Mouse (Mus musculus) forebrain, embryonic 10.5 days (tissue): ENCODE data around the gene Cxcr4. TPM values are rescaled to one million over a fixed set of nuclear protein-coding genes. Genes with fewer than 3 reads are reported as not detected.

Source experiments
- DNase-seq: peaks from one replicate; pipeline ENCODE4 v3.0.0-alpha.2; 2017; ENCODE audit warnings: low spot score; ENCODE audit errors: extremely low spot score
- H3K27ac ChIP-seq: fragments of 300-500 bp; sonication (generic); 2 replicates; pipeline ENCODE4 v1.5.1; 2016; ENCODE audit warnings: mild to moderate bottlenecking
- H3K27me3 ChIP-seq: fragments of 300-500 bp; sonication (generic); 2 replicates; pipeline ENCODE4 v1.6.1; 2016; ENCODE audit warnings: mild to moderate bottlenecking; ENCODE audit not compliant: poor library complexity, severe bottlenecking
- H3K36me3 ChIP-seq: fragments of 300-500 bp; sonication (generic); replicated peaks from 2 replicates; pipeline ENCODE4 v1.6.1; 2016; ENCODE audit warnings: mild to moderate bottlenecking, moderate library complexity
- H3K4me1 ChIP-seq: fragments of 300-500 bp; sonication (generic); 2 replicates; pipeline ENCODE4 v1.6.1; 2016
- H3K4me3 ChIP-seq: fragments of 300-500 bp; sonication (generic); 2 replicates; pipeline ENCODE4 v1.5.1; 2016; ENCODE audit warnings: mild to moderate bottlenecking, moderate library complexity
- H3K9me3 ChIP-seq: fragments of 300-500 bp; sonication (generic); 2 replicates; pipeline ENCODE4 v1.6.1; 2016; ENCODE audit warnings: mild to moderate bottlenecking, moderate library complexity
- WGBS: fragments of 180-500 bp; shearing (Covaris S2); methylation state at CpG from one replicate; pipeline ENCODE4 v1.1.7; 2016; 5-methylcytosine and 5-hydroxymethylcytosine counted together
- polyA plus RNA-seq: library from polyadenylated mRNA; unstranded; fragments of >200 nt; fragmentation: Nextera tagmentation; extraction: Ambion mirVana; gene quantifications from 2 replicates; pipeline ENCODE4 v1.2.1, GENCODE M21; 2016

Gene Cxcr4
- polyA plus RNA-seq, 1 experiment from 2014 or later = 7.9 TPM

GRCm38 (mm10) chr1:128615459-128615806, 23.3 kb upstream of the Cxcr4 start:
- no peaks in the 10 kb centered on the region for H3K27me3 ChIP-seq
- H3K36me3 ChIP-seq = no peaks in the 10 kb centered on the region
- H3K27ac ChIP-seq = no peak overlapping the region
- 86% methylated on average over 2 of the region's 2 CpGs for WGBS
- no peaks in the 10 kb centered on the region for H3K9me3 ChIP-seq
- 0 out of 2 replicates have a peak, but pooled peaks cover 3% of the 10 kb centered on the region for H3K4me1 ChIP-seq
- no peak for DNase-seq
- H3K4me3 ChIP-seq = no peak overlapping the region

DNA sequence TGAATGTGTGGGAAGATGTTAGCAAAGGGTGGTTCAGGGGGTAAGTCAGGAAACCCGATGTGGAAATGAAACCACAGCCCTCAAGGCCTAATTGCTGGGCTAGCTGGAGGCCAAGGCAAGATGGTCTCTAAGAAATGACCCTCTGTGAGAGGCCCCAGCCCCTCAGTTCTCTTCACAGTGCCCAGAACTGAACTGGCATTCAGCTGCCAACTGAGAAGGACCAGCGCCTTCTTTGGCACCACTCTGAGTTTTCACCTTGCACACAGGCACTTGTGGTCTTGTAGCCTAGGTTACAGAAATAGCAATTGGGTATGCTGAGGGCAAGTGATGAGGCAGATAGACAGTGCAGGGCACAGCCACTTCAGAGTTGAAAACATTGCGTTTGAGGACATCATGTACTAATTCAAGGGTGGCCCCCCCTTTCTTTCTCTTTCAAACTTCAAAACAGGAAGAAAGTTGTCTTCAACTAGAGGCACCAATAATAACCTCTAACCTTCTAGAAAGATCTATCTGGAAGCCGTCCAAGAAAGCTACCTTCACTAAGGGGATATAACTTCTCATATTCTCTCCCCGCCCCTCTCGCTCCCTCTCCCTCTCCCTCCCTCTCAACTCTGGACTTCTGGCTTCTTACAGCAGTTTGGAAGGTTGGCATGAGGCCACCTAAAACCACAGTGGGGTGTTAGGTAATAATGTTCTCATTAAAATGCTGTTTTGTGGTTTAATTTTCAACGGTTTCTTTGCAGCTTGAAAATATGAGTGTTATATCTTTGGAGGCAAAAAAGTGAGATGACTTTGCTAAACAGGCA, 22.8 kb upstream of the Cxcr4 start:
- H3K4me1 ChIP-seq = 0 out of 2 replicates have a peak, but pooled peaks cover 3% of the 10 kb centered on the region
- no peak for DNase-seq
- no peaks in the 10 kb centered on the region for H3K27me3 ChIP-seq
- 87% methylated on average over 7 of the region's 7 CpGs for WGBS
- H3K4me3 ChIP-seq = no peak overlapping the region
- H3K36me3 ChIP-seq = no peaks in the 10 kb centered on the region
- H3K9me3 ChIP-seq = no peaks in the 10 kb centered on the region
- H3K27ac ChIP-seq = no peak overlapping the region

DNA sequence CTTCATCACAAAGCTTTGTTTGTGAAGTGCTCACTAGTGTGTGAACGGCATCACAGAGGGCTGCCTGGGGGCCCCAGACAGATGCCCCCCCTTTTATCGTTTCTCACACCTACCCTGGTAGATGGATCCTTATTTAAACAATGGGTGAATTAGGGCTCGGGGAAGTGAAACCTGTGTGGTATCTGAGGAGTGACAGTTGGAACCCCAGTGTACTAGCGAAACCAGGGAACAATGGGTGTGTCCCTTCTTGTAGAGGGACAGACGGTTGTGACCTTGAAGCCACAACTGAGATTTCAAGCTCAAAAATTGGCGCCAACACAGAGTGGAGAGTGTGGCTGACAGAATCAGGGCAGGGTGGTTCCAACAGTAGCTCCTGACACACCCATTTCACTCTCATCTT, 16.0 kb upstream of the Cxcr4 start:
- no peaks in the 10 kb centered on the region for H3K36me3 ChIP-seq
- no peak overlapping the region for H3K4me3 ChIP-seq
- 76% methylated on average over 6 of the region's 6 CpGs for WGBS
- 0 out of 2 replicates have a peak, but pooled peaks cover 5% of the 10 kb centered on the region for H3K4me1 ChIP-seq
- H3K27me3 ChIP-seq = no peaks in the 10 kb centered on the region
- no peak for DNase-seq
- H3K9me3 ChIP-seq = no peaks in the 10 kb centered on the region
- no peak overlapping the region for H3K27ac ChIP-seq

- H3K4me3 ChIP-seq = no peak overlapping the region
- 84% methylated on average over 3 of the region's 3 CpGs for WGBS
- no peak for DNase-seq
Observed at GRCm38 (mm10) chr1:128607423-128607822, 15.3 kb upstream of the Cxcr4 start.

GRCm38 (mm10) chr1:128605794-128606193, 13.7 kb upstream of the Cxcr4 start:
- Histone ChIP-seq H3K4me1 (peaks cover 8% of the 10 kb centered on the region), H3K4me3 (no peak overlapping the region), H3K36me3 (no peaks in the 10 kb centered on the region), H3K9me3 (no peaks in the 10 kb centered on the region), H3K27ac (no peak overlapping the region), H3K27me3 (no peaks in the 10 kb centered on the region)
- DNase-seq = no peak
- 90% methylated on average over 1 of the region's 1 CpGs for WGBS

More at GRCm38 (mm10) chr1:128607423-128607822, 15.3 kb upstream of the Cxcr4 start:
- H3K36me3 ChIP-seq = no peaks in the 10 kb centered on the region
- H3K27ac ChIP-seq = no peak overlapping the region
- H3K9me3 ChIP-seq = no peaks in the 10 kb centered on the region
- H3K4me1 ChIP-seq = 0 out of 2 replicates have a peak, but pooled peaks cover 6% of the 10 kb centered on the region
- no peaks in the 10 kb centered on the region for H3K27me3 ChIP-seq

DNA sequence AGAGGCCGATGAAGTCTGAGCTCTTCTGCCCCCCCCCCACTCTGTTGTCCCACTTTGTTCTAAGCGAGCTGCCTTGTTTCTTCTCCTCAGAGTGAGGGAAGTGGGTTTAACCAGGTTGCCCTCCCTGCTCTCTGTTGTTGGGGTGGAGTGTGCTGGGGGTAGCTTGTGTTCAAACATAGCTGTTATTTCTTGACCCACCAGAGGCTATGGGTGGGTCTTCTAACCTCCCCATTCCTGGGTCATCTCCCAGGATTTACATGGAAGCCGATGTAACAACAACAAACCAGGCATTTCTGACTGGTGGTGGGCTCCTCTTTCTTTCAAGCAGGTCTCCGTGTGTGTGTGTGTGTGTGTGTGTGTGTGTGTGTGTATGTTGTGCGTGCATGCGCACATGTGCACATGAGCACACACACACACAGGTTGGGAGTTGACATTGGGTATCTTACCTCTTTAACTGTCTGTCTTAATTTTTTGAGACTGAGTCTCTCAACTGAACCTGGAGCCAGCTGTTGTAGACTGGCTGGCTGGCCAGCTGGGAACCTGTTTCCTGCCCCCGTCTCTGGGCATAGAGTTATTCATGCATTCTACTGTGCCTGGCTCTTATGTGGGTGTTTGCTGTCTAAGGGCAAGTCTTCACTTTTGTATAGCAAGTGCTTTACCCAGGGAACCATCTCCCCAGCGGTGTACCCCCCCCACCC, 10.7 kb upstream of the Cxcr4 start:
- Histone ChIP-seq H3K9me3 (no peaks in the 10 kb centered on the region), H3K27ac (0 out of 2 replicates have a peak overlapping the region, but pooled peaks have one; percentile 26), H3K4me3 (no peak overlapping the region), H3K27me3 (no peaks in the 10 kb centered on the region), H3K36me3 (no peaks in the 10 kb centered on the region), H3K4me1 (peaks cover 13% of the 10 kb centered on the region)
- DNase-seq = no peak
- 83% methylated on average over 8 of the region's 8 CpGs for WGBS

DNA sequence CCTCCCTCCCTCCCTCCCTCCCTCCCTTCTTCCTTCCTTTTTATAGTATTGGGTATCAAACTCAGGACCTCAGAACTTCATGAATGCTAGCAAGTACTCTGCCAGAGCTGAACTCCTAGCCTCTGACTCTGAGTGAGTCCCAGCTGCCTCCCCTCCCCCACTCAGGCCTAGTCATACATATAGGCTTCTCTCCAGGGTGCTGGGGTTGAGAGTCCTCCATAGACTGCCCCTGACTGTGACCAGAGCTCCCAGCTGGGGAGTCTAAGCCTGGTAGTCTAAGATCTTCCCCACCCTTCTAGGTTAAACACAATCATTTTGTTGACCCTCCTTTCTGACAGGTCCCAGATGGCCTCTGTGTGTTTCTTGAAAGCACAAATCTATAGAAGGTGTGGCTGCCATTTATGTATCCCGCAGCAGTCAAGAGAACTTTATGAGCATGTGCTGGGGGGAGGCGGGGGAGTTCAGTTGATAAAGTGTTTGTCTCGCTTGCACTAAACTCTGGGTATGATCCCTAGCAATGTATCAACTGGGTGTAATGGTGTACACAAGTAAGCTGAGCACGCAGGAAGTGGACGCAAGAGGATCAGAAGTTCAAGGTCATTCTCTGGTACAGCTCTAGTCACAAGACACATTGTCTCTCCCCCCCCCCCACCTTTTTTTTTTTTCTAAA, 10.1 kb upstream of the Cxcr4 start:
- H3K4me1 ChIP-seq = peaks cover 18% of the 10 kb centered on the region
- no peaks in the 10 kb centered on the region for H3K9me3 ChIP-seq
- no peaks in the 10 kb centered on the region for H3K36me3 ChIP-seq
- H3K27ac ChIP-seq = no peak overlapping the region
- 87% methylated on average over 5 of the region's 5 CpGs for WGBS
- H3K4me3 ChIP-seq = no peak overlapping the region
- no peak for DNase-seq
- no peaks in the 10 kb centered on the region for H3K27me3 ChIP-seq

DNA sequence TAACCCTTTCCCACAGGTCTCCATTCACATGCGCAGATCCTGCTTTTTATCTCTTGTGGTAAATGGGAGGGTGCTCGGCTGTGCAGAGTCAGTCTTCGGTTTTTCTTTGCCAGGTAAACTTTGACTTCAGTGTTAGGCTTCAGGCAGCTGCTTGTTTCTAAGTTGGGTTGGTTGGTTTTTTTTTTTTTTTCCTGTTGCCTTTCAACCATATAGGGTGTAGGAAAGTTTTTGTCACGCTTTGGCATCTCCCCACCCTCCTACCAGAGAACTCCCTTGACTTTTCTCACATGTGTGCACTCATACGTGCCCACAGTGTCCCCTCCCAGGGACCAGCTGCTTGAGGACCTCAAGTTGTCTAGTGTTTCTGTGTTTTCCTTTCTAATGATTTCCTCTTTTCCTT, 9.2 kb upstream of the Cxcr4 start:
- no peak overlapping the region for H3K4me3 ChIP-seq
- no peak for DNase-seq
- peaks cover 26% of the 10 kb centered on the region for H3K4me1 ChIP-seq
- no peaks in the 10 kb centered on the region for H3K27me3 ChIP-seq
- no peak overlapping the region for H3K27ac ChIP-seq
- H3K9me3 ChIP-seq = no peaks in the 10 kb centered on the region
- WGBS = 77% methylated on average over 5 of the region's 5 CpGs
- H3K36me3 ChIP-seq = no peaks in the 10 kb centered on the region

DNA sequence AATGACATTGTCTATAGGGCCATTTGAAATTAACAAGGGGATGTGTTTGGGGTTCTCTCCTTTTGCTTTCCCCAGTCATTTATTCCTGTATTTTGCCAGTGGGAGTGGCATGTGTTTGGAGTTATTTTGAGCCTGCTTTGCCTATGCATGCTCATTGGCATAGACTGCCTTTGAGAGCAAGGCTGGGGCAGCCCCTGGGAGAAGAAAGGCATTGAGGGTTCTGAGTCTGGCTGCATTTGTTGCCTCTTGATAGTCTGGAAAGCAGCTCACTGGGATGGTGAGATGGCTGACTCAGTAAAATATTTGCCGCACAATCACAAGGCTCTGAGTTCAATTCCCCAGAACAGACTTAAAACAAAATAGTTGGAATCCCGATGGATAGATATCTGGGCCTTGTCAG, 8.5 kb upstream of the Cxcr4 start:
- H3K4me3 ChIP-seq = no peak overlapping the region
- peaks cover 7% of the 10 kb centered on the region for H3K27me3 ChIP-seq
- 97% methylated on average over 2 of the region's 2 CpGs for WGBS
- no peaks in the 10 kb centered on the region for H3K36me3 ChIP-seq
- DNase-seq = no peak
- H3K9me3 ChIP-seq = no peaks in the 10 kb centered on the region
- H3K27ac ChIP-seq = no peak overlapping the region
- peaks cover 34% of the 10 kb centered on the region for H3K4me1 ChIP-seq

DNA sequence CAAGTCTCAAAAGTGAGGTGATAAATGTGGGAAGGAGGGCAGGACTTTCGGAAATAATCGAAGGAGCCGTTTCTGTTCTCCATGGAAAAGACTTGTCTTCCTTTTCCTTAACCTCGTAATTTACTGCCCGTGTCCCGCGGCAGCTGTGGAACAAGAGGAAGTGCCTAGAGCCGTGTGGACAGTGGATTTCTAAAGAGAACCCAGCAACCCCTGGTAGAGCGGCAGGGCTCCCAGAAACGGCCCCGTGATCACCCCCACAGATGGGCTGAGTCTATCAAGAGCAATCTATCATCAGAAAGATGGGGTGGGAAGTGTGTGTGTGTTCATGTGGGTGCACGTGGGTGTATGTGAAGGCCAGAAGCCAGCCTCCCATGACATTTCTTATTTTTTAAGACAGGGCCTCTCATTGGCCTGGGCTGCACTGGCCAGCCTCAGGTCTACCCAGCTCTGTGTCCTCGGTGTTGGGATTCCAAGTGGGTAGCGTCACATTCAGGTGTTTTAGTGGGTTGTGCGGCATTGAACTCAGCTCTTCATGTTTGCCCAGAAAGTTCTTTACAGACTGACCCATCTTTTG, 5.2 kb upstream of the Cxcr4 start:
- peaks cover 31% of the 10 kb centered on the region for H3K27me3 ChIP-seq
- H3K9me3 ChIP-seq = no peaks in the 10 kb centered on the region
- 68% methylated on average over 15 of the region's 15 CpGs for WGBS
- no peak overlapping the region for H3K4me3 ChIP-seq
- no peak for DNase-seq
- peak overlapping the region; percentile 56 for H3K27ac ChIP-seq
- H3K4me1 ChIP-seq = peaks cover 62% of the 10 kb centered on the region
- H3K36me3 ChIP-seq = no peaks in the 10 kb centered on the region

GRCm38 (mm10) chr1:128595528-128595927, 3.4 kb upstream of the Cxcr4 start:
- Histone ChIP-seq H3K9me3 (no peaks in the 10 kb centered on the region), H3K36me3 (no peaks in the 10 kb centered on the region), H3K4me3 (peak overlapping the region; percentile 5; the same call in 1 of the 2 replicates), H3K4me1 (peaks cover 60% of the 10 kb centered on the region), H3K27me3 (peaks cover 38% of the 10 kb centered on the region), H3K27ac (peak overlapping the region; percentile 77)
- WGBS = 4% methylated on average over 6 of the region's 6 CpGs
- no peak for DNase-seq

DNA sequence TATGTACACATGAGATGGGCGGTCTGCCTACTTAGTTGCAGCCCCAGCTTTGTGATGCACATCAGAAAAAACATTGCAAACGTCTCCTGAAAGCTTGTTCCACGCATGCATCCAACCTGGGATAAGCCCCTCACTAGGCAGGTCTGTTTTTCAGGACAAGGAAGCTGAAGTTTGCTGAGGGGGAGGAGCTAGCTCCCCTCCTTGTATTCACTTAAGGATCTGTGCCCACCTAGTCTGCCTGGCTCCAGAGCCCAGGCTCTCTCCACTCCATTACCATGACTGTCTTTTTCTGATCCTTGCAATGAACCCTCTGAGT, 3.0 kb upstream of the Cxcr4 start:
- H3K4me1 ChIP-seq = peaks cover 62% of the 10 kb centered on the region

More for the DNA sequence above, 3.0 kb upstream of the Cxcr4 start:
- H3K27ac ChIP-seq = peak overlapping the region; percentile 77
- no peaks in the 10 kb centered on the region for H3K9me3 ChIP-seq
- no peak for DNase-seq
- H3K27me3 ChIP-seq = peaks cover 40% of the 10 kb centered on the region
- H3K36me3 ChIP-seq = no peaks in the 10 kb centered on the region
- WGBS = 19% methylated on average over 3 of the region's 3 CpGs
- peak overlapping the region; percentile 28; the same call in 1 of the 2 replicates for H3K4me3 ChIP-seq
